Mouse (Mus musculus): ENCODE measurements around the gene AW822073. TPM values are rescaled to one million over a fixed set of nuclear protein-coding genes. Genes with fewer than 3 reads are reported as not detected.

AW822073 gene
- polyA plus RNA-seq, 1 experiment from 2014 or later, result not detected

GRCm38 (mm10) chr10:58211213-58211612 is 13.5 kb downstream of the AW822073 start:
- ATAC-seq (ENCODE audit: low read depth), result no peak
- Histone ChIP-seq H3K4me1 (ENCODE audit: control insufficient read depth, low read depth, low read length) (no peaks in the 10 kb centered on the region), H3K4me3 (ENCODE audit: low read depth, low read length) (no peak overlapping the region), H3K27ac (ENCODE audit: low read length) (no peak overlapping the region), H3K4me2 (ENCODE audit: low read depth, low read length) (no peak overlapping the region), H3K27me3 (ENCODE audit: control insufficient read depth, insufficient read depth, low read depth, low read length) (no peaks in the 10 kb centered on the region), H3K36me3 (ENCODE audit: control insufficient read depth, insufficient read depth) (no peaks in the 10 kb centered on the region), H3K9me3 (replicated peaks; ENCODE audit: control insufficient read depth, low read length) (no peaks in the 10 kb centered on the region), H3K9ac (ENCODE audit: low read depth, low read length) (no peak overlapping the region)
- 61% methylated on average over 2 of the region's 2 CpGs for WGBS (ENCODE audit: insufficient replicate concordance)

GRCm38 (mm10) chr10:58210514-58210913 is 14.2 kb downstream of the AW822073 start:
- WGBS (ENCODE audit: insufficient replicate concordance), result 37% methylated on average over 1 of the region's 1 CpGs
- Histone ChIP-seq H3K36me3 (ENCODE audit: control insufficient read depth, insufficient read depth) (no peaks in the 10 kb centered on the region), H3K4me2 (ENCODE audit: low read depth, low read length) (no peak overlapping the region)

DNA sequence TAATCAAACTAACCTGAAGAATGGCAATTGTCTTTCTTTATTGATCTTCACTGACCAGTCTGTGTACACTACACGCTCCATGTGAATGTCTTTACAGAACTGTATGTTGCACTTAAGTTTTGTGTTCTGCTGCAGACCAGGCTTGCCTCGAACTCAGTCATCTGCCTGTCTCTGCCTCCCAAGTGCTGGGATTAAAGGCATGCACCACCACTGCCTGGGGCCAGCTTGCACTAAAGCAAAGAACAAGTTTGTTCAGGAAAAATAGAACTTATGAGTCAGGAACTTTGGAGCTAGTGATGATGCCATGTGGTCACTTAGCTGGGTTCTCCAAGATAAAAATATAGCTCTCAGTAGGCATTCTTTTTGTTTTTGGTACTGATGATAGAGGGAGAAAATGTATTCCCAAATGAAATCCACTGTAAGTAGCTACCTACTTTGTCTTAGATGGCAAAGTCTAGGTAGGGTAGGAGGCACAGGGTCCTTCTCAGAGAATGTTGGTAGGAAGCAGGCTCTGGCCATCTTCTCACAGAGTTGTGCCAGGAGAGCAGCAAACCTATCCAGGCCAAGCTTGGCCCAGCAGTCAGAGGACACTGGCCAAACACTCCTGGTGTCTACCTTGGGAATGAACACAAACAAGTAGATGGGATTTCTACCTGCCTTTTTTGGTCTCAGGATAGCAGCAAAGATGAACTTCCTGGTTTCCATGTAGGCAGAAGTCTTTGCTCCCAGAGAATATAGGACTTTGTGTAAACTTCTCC is 14.8 kb downstream of the AW822073 start:
- Histone ChIP-seq H3K36me3 (ENCODE audit: control insufficient read depth, insufficient read depth) (no peaks in the 10 kb centered on the region), H3K4me3 (ENCODE audit: low read depth, low read length) (no peak overlapping the region), H3K4me1 (ENCODE audit: control insufficient read depth, low read depth, low read length) (no peaks in the 10 kb centered on the region), H3K4me2 (ENCODE audit: low read depth, low read length) (no peak overlapping the region), H3K27me3 (ENCODE audit: control insufficient read depth, insufficient read depth, low read depth, low read length) (no peaks in the 10 kb centered on the region), H3K27ac (ENCODE audit: low read length) (no peak overlapping the region), H3K9me3 (replicated peaks; ENCODE audit: control insufficient read depth, low read length) (no peaks in the 10 kb centered on the region), H3K9ac (ENCODE audit: low read depth, low read length) (no peak overlapping the region)
- no peak for ATAC-seq (ENCODE audit: low read depth)
- 42% methylated on average over 2 of the region's 2 CpGs for WGBS (ENCODE audit: insufficient replicate concordance)

More at GRCm38 (mm10) chr10:58210514-58210913, 14.2 kb downstream of the AW822073 start:
- no peak overlapping the region for H3K4me3 ChIP-seq (ENCODE audit: low read depth, low read length)
- no peaks in the 10 kb centered on the region for H3K27me3 ChIP-seq (ENCODE audit: control insufficient read depth, insufficient read depth, low read depth, low read length)
- no peaks in the 10 kb centered on the region for H3K9me3 ChIP-seq (replicated peaks; ENCODE audit: control insufficient read depth, low read length)
- ATAC-seq (ENCODE audit: low read depth), result no peak
- no peak overlapping the region for H3K9ac ChIP-seq (ENCODE audit: low read depth, low read length)
- no peak overlapping the region for H3K27ac ChIP-seq (ENCODE audit: low read length)
- H3K4me1 ChIP-seq (ENCODE audit: control insufficient read depth, low read depth, low read length), result no peaks in the 10 kb centered on the region

GRCm38 (mm10) chr10:58206639-58207404 is 17.9 kb downstream of the AW822073 start:
- 58% methylated on average over 4 of the region's 4 CpGs for WGBS (ENCODE audit: insufficient replicate concordance)
- Histone ChIP-seq H3K27me3 (ENCODE audit: control insufficient read depth, insufficient read depth, low read depth, low read length) (no peaks in the 10 kb centered on the region), H3K9ac (ENCODE audit: low read depth, low read length) (no peak overlapping the region), H3K36me3 (ENCODE audit: control insufficient read depth, insufficient read depth) (no peaks in the 10 kb centered on the region), H3K4me1 (ENCODE audit: control insufficient read depth, low read depth, low read length) (no peaks in the 10 kb centered on the region), H3K27ac (ENCODE audit: low read length) (no peak overlapping the region), H3K4me2 (ENCODE audit: low read depth, low read length) (no peak overlapping the region), H3K9me3 (replicated peaks; ENCODE audit: control insufficient read depth, low read length) (no peaks in the 10 kb centered on the region), H3K4me3 (ENCODE audit: low read depth, low read length) (no peak overlapping the region)
- no peak for ATAC-seq (ENCODE audit: low read depth)

GRCm38 (mm10) chr10:58205986-58206385 is 18.7 kb downstream of the AW822073 start:
- Histone ChIP-seq H3K4me3 (ENCODE audit: low read depth, low read length) (no peak overlapping the region), H3K27ac (ENCODE audit: low read length) (no peak overlapping the region), H3K27me3 (ENCODE audit: control insufficient read depth, insufficient read depth, low read depth, low read length) (no peaks in the 10 kb centered on the region), H3K4me2 (ENCODE audit: low read depth, low read length) (no peak overlapping the region), H3K9me3 (replicated peaks; ENCODE audit: control insufficient read depth, low read length) (no peaks in the 10 kb centered on the region), H3K4me1 (ENCODE audit: control insufficient read depth, low read depth, low read length) (no peaks in the 10 kb centered on the region), H3K9ac (ENCODE audit: low read depth, low read length) (no peak overlapping the region), H3K36me3 (ENCODE audit: control insufficient read depth, insufficient read depth) (no peaks in the 10 kb centered on the region)
- no peak for ATAC-seq (ENCODE audit: low read depth)
- WGBS (ENCODE audit: insufficient replicate concordance), result 32% methylated on average over 1 of the region's 1 CpGs

Other genes with a start within 250 kb of the AW822073 start
- not detected in 2 replicates for gene Duxf3, start 7.7 kb upstream of the AW822073 start, polyA plus RNA-seq (2015; fragmentation: Nextera tagmentation; extraction: Ambion mirVana)
- not detected in 2 replicates for gene Gm4981, start 11.8 kb upstream of the AW822073 start, polyA plus RNA-seq (2015; fragmentation: Nextera tagmentation; extraction: Ambion mirVana)
- 16.0 and 19.1 TPM in 2 replicates for gene Gcc2, start 30.6 kb upstream of the AW822073 start, polyA plus RNA-seq (2015; fragmentation: Nextera tagmentation; extraction: Ambion mirVana)
- gene Lims1, start 98.5 kb upstream of the AW822073 start, polyA plus RNA-seq (2015; fragmentation: Nextera tagmentation; extraction: Ambion mirVana), result 80.0 and 83.8 TPM in 2 replicates
- gene Ranbp2, start 222.0 kb upstream of the AW822073 start, polyA plus RNA-seq (2015; fragmentation: Nextera tagmentation; extraction: Ambion mirVana), result 18.2 and 20.9 TPM in 2 replicates

Data from liver, embryonic 16.5 days (tissue).